In the genomic region with DNA sequence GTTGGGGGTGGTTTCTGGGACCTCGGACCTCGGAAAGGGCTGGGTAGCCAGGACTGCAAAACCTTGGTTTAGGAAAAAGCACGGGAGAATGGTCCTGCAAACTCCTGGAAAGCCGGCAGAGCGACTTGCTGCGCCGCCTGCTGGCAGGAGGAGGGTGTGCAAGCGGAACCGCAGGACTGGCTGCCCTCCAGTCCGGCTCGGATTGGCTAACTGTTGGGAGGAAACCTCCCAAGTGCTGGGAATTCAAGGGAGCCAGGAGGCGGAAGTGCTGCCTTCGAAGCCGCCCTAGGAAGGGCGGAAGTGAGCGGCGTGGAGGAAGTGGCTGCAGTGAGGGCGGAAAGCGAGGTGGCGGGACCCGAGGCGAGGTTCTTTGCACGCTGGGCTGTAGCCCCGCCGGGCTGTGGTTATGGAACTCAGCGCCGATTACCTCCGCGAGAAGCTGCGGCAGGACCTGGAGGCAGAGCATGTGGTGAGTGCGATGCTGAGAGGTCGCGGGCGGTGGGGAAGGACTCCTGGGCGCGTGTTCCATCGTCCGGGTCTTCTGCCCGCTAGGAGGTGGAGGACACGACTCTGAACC, we compare ENCODE assay signal across 7 mouse cellular contexts. TPM values are rescaled to one million over a fixed set of nuclear protein-coding genes. Genes with fewer than 3 reads are reported as not detected.
DNase-seq lines count a peak whose midpoint lies in the region; ATAC-seq and TF ChIP-seq lines count a peak whose summit lies in the region.

A gene (minus strand): TSS at position 154 of the 577 bp plus-strand sequence.

- H3K27me3 ChIP-seq in embryonic facial prominence, embryonic 10.5 days (replicated peaks; ENCODE audit: low read depth, poor library complexity, severe bottlenecking): no peaks in the 10 kb centered on the region
- no peaks in the 10 kb centered on the region for H3K27me3 ChIP-seq in intestine, postnatal 0 days (replicated peaks; ENCODE audit: control insufficient read depth, insufficient read depth, low read length)
- no peaks in the 10 kb centered on the region for H3K27me3 ChIP-seq in midbrain, embryonic 12.5 days
- H3K27me3 ChIP-seq in small intestine, adult 2 months (ENCODE audit: control insufficient read depth, insufficient read depth, low read length): no peaks in the 10 kb centered on the region

- H3K4me2 ChIP-seq in intestine, postnatal 0 days (replicated peaks; ENCODE audit: low read depth): peak within 1 kb of the TSS; percentile 92
- peak within 1 kb of the TSS; percentile 88 for H3K4me2 ChIP-seq in midbrain, embryonic 12.5 days (replicated peaks)

- no peaks in the 10 kb centered on the region for H3K9me3 ChIP-seq in embryonic facial prominence, embryonic 10.5 days
- H3K9me3 ChIP-seq in intestine, postnatal 0 days (ENCODE audit: control insufficient read depth): no peaks in the 10 kb centered on the region
- H3K9me3 ChIP-seq in midbrain, embryonic 12.5 days: no peaks in the 10 kb centered on the region

- peak within 1 kb of the TSS; percentile 94 for H3K27ac ChIP-seq in embryonic facial prominence, embryonic 10.5 days (replicated peaks)
- H3K27ac ChIP-seq in intestine, postnatal 0 days (ENCODE audit: low read depth, low read length): peak within 1 kb of the TSS; percentile 84
- peak within 1 kb of the TSS; percentile 93 for H3K27ac ChIP-seq in midbrain, embryonic 12.5 days (replicated peaks)
- H3K27ac ChIP-seq in small intestine, adult 2 months (ENCODE audit: insufficient read depth, low read depth, low read length): peak within 1 kb of the TSS; percentile 96

- peak within 1 kb of the TSS; percentile 77 for H3K9ac ChIP-seq in intestine, postnatal 0 days (ENCODE audit: low read depth, low read length)
- H3K9ac ChIP-seq in midbrain, embryonic 12.5 days (replicated peaks): peak within 1 kb of the TSS; percentile 84

- peak; percentile 94 for ATAC-seq in intestine, postnatal 0 days
- peak; percentile 96 for ATAC-seq in midbrain, embryonic 12.5 days (ENCODE audit: low FRiP score, low read depth)

- no peak; the same call in 1 of the 2 replicates for TF ChIP-seq POLR2A in small intestine, adult 2 months (IDR thresholded peaks at IDR 0.05; ENCODE audit: low read depth, low read length)

- peak within 1 kb of the TSS; percentile 94 for H3K4me3 ChIP-seq in embryonic facial prominence, embryonic 10.5 days
- H3K4me3 ChIP-seq in intestine, postnatal 0 days (ENCODE audit: low read depth, low read length): peak within 1 kb of the TSS; percentile 88
- peak within 1 kb of the TSS; percentile 80 for H3K4me3 ChIP-seq in midbrain, embryonic 12.5 days
- peak within 1 kb of the TSS; percentile 83 for H3K4me3 ChIP-seq in small intestine, adult 2 months (ENCODE audit: low read depth, low read length)

- DNase-seq in adrenal gland, postnatal 10 days: peak; percentile 96
- DNase-seq in embryonic facial prominence, embryonic 10.5 days (ENCODE audit: low spot score): peak; percentile 98
- peak; percentile 75 for DNase-seq in gonadal fat pad, adult 2 months (ENCODE audit: low read depth)
- DNase-seq in left cerebral cortex, postnatal 4 days: peak; percentile 95

- peaks cover 54% of the 10 kb centered on the region for H3K36me3 ChIP-seq in embryonic facial prominence, embryonic 10.5 days (replicated peaks)
- H3K36me3 ChIP-seq in intestine, postnatal 0 days (ENCODE audit: control insufficient read depth, insufficient read depth): peaks cover 27% of the 10 kb centered on the region
- H3K36me3 ChIP-seq in midbrain, embryonic 12.5 days: peaks cover 36% of the 10 kb centered on the region
- H3K36me3 ChIP-seq in small intestine, adult 2 months (ENCODE audit: control insufficient read depth, insufficient read depth, low read length): peaks cover 15% of the 10 kb centered on the region

- intact Hi-C loops in left cerebral cortex, postnatal 4 days (cut with DNase I): no loop called here

- H3K4me1 ChIP-seq in embryonic facial prominence, embryonic 10.5 days: peaks cover 33% of the 10 kb centered on the region
- H3K4me1 ChIP-seq in intestine, postnatal 0 days (replicated peaks; ENCODE audit: control insufficient read depth, insufficient read depth, low read length): peaks cover 8% of the 10 kb centered on the region; the same call in 1 of the 2 replicates
- H3K4me1 ChIP-seq in midbrain, embryonic 12.5 days: peaks cover 25% of the 10 kb centered on the region
- peaks cover 14% of the 10 kb centered on the region for H3K4me1 ChIP-seq in small intestine, adult 2 months (ENCODE audit: control insufficient read depth, insufficient read depth, insufficient read length, low read length)

- TF ChIP-seq CTCF in intestine, postnatal 0 days (IDR thresholded peaks at IDR 0.05; ENCODE audit: low read depth): peak; percentile 97
- peak; percentile 97 for TF ChIP-seq CTCF in small intestine, adult 2 months (IDR thresholded peaks at IDR 0.05; ENCODE audit: extremely low read depth, insufficient read length, insufficient replicate concordance, low read depth, low read length)

- under 1% methylated on average over 40 of the region's 40 CpGs for WGBS in embryonic facial prominence, embryonic 10.5 days
- whole genome bisulfite sequencing in intestine, postnatal 0 days: under 1% methylated on average over 40 of the region's 40 CpGs
- under 1% methylated on average over 40 of the region's 40 CpGs for WGBS in midbrain, embryonic 12.5 days
- under 1% methylated on average over 40 of the region's 40 CpGs for WGBS in small intestine, adult 2 months

RNA-seq across cellular contexts. Expression of the gene that starts here (rescaled TPM):
- total RNA-seq in adrenal gland, postnatal 10 days (2021): 10 to 100 TPM in 1 of 2 experiments, 1 to 10 TPM in 1; 8.2 to 15.0 TPM
- 14.4 and 15.1 TPM in 2 replicates for polyA plus RNA-seq in embryonic facial prominence, embryonic 10.5 days (2016; fragmentation: Nextera tagmentation; extraction: Ambion mirVana)
- polyA plus RNA-seq in gonadal fat pad, adult 2 months (2012; rRNA removed): 24.2 and 26.3 TPM in 2 replicates
- 4.8 and 5.5 TPM in 2 replicates for polyA plus RNA-seq in intestine, postnatal 0 days (2015; fragmentation: Nextera tagmentation; extraction: Ambion mirVana)
- 10 to 100 TPM; 25.4 to 26.5 TPM for total RNA-seq in left cerebral cortex, postnatal 4 days (2021)
- 16.6 and 19.1 TPM in 2 replicates for polyA plus RNA-seq in midbrain, embryonic 12.5 days (2016; fragmentation: Nextera tagmentation; extraction: Ambion mirVana)
- 7.9 and 16.0 TPM in 2 replicates for polyA plus RNA-seq in small intestine, adult 2 months (2012; rRNA removed)

Comparison
In these comparisons a context has a peak if more than half of its experiments do, and no peak if none do; other contexts are left out.
1. Peak in every context shown above with its lines: DNase-seq, ATAC-seq, H3K4me3 ChIP-seq and H3K27ac ChIP-seq.